Mouse (Mus musculus) hindbrain, embryonic 12.5 days (tissue): Measurements from ENCODE around the gene Cradd. TPM values are rescaled to one million over a fixed set of nuclear protein-coding genes. Genes with fewer than 3 reads are reported as not detected.

ENCODE experiments used
- ATAC-seq: fragments of 200-750 bp; cut with Nextera tagmentation; 2 replicates; pipeline ENCODE4 v1.8.0; 2017; ENCODE audit warnings: moderate TSS enrichment; ENCODE audit not compliant: low FRiP score
- H3K27ac ChIP-seq: fragments of 300-500 bp; sonication (generic); 2 replicates; pipeline ENCODE4 v1.5.1; 2016; ENCODE audit warnings: mild to moderate bottlenecking
- H3K27me3 ChIP-seq: fragments of 300-500 bp; sonication (generic); 2 replicates; pipeline ENCODE4 v1.6.1; 2016; ENCODE audit warnings: mild to moderate bottlenecking
- H3K36me3 ChIP-seq: fragments of 300-500 bp; sonication (generic); 2 replicates; pipeline ENCODE4 v1.6.1; 2016; ENCODE audit warnings: mild to moderate bottlenecking
- H3K4me1 ChIP-seq: fragments of 300-500 bp; sonication (generic); 2 replicates; pipeline ENCODE4 v1.6.1; 2016
- H3K4me2 ChIP-seq: fragments of 300-500 bp; sonication (generic); replicated peaks from 2 replicates; pipeline ENCODE4 v1.6.1; 2016; ENCODE audit warnings: mild to moderate bottlenecking
- H3K4me3 ChIP-seq: fragments of 300-500 bp; sonication (generic); 2 replicates; pipeline ENCODE4 v1.5.1; 2016; ENCODE audit warnings: mild to moderate bottlenecking
- H3K9ac ChIP-seq: fragments of 300-500 bp; sonication (generic); 2 replicates; pipeline ENCODE4 v1.6.1; 2016; ENCODE audit warnings: mild to moderate bottlenecking, moderate library complexity
- H3K9me3 ChIP-seq: fragments of 300-500 bp; sonication (generic); replicated peaks from 2 replicates; pipeline ENCODE4 v1.6.1; 2016; ENCODE audit warnings: mild to moderate bottlenecking
- WGBS: fragments of 180-500 bp; shearing (Covaris S2); methylation state at CpG from one replicate; pipeline ENCODE4 v1.1.7; 2016; 5-methylcytosine and 5-hydroxymethylcytosine counted together
- polyA plus RNA-seq: library from polyadenylated mRNA; unstranded; fragments of >200 nt; fragmentation: Nextera tagmentation; extraction: Ambion mirVana; gene quantifications from 2 replicates; pipeline ENCODE4 v1.2.1, GENCODE M21; 2016

The Cradd gene
- polyA plus RNA-seq, 1 experiment from 2014 or later, result 12.4 TPM

DNA sequence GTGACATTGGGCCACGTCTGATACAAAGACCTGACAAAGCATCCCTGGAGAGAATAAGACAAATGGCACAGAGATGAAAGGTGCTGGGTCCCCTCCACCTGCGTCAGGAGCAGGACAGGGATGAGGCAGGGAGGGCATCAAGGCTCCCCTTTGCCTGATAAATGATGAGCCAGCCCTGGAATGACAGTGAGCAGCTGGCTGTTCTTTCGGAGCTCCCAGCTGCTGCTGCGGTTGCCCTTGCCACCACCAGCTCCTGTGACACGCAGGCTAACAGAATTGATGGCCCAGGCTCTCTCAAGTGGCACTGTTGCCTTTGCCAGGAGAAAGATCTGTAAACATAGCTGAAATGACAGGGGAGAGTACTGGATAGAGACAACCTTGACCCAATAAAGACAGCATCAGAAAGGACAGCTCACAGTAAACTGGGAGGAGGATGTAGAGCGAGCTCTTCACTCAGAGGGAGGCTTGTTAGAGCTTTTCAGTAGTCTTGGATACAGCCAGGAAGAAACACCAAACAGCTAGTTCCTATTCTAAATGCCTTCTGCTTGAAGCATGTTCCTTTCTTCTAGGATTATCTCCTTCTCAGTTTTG, 31.8 kb upstream of the Cradd start:
- no peaks in the 10 kb centered on the region for H3K9me3 ChIP-seq
- H3K36me3 ChIP-seq, result no peaks in the 10 kb centered on the region
- H3K4me1 ChIP-seq, result peaks cover 10% of the 10 kb centered on the region
- WGBS, result 27% methylated on average over 6 of the region's 6 CpGs
- H3K27ac ChIP-seq, result no peak overlapping the region; the same call in 1 of the 2 replicates
- ATAC-seq, result peak; percentile 80
- no peak overlapping the region for H3K4me3 ChIP-seq
- H3K4me2 ChIP-seq, result no peak overlapping the region
- no peak overlapping the region for H3K9ac ChIP-seq
- H3K27me3 ChIP-seq, result no peaks in the 10 kb centered on the region

DNA sequence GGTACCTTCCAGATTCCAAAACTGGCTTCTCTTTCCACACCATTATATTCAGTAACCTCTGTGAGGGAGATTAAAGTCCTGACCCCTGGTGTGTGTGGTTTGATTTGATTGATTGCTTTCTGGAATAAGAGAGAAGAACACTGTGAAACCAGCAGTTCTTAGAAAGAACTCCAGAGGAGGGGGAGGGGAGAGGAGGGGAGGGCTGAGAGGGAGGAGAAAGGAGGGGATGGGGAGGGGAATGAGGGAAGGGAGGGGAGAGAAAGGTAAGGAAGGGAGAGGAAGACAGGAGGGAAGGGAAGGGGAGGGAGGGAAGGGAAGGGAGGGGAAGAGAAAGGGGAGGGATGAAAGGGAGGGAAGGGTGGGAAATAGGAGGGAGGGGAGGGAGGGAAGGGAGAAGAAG, 30.7 kb upstream of the Cradd start:
- peaks cover 10% of the 10 kb centered on the region for H3K4me1 ChIP-seq
- H3K27me3 ChIP-seq, result no peaks in the 10 kb centered on the region
- no peak for ATAC-seq
- no peak overlapping the region for H3K4me2 ChIP-seq
- H3K36me3 ChIP-seq, result no peaks in the 10 kb centered on the region
- H3K27ac ChIP-seq, result no peak overlapping the region
- H3K9me3 ChIP-seq, result no peaks in the 10 kb centered on the region
- H3K9ac ChIP-seq, result no peak overlapping the region
- H3K4me3 ChIP-seq, result no peak overlapping the region

DNA sequence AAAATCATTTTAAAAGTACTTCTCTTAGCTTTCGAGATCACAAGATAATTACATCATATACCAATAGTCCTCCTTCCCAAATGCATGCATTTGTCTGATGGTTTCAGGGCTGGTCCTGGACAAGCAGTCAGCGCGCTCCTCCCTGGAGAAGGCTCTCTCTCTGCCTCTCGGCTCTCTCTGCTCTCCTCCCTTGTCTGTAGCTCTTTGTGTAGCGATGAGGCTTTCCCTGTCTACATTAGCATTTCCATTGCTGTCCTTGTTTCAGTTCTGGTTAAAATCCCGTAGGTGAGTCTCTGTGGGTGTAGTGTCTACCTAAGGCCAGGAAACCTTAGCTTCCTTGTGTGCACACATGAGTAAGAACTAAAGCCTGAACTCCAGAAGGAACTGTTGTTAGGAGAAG, 30.1 kb upstream of the Cradd start:
- Histone ChIP-seq H3K9ac (no peak overlapping the region), H3K4me2 (no peak overlapping the region), H3K4me1 (peaks cover 10% of the 10 kb centered on the region), H3K36me3 (no peaks in the 10 kb centered on the region), H3K4me3 (no peak overlapping the region), H3K27me3 (no peaks in the 10 kb centered on the region), H3K27ac (no peak overlapping the region), H3K9me3 (no peaks in the 10 kb centered on the region)
- WGBS, result 56% methylated on average over 6 of the region's 6 CpGs
- no peak for ATAC-seq

DNA sequence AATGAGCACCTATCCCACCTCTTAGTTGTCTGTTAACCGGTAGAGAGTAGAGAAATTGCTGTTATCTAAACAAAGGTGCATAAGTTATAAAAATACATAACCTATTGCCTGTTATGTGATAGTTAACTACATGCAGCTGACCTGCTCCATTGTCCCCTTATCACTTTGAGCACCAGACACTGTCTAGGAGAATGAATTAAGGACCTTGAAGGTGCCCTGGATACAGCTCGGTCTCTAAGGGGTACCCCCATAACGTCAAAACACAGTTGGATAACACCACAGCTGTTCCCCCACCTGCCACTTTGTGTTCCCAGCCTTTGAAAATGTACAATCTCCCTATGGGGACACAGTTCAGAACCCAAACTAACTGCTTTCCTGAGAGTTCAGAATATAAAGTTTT, 24.5 kb upstream of the Cradd start:
- WGBS, result 82% methylated on average over 3 of the region's 3 CpGs
- H3K4me1 ChIP-seq, result no peaks in the 10 kb centered on the region
- H3K9ac ChIP-seq, result no peak overlapping the region
- no peak overlapping the region for H3K27ac ChIP-seq
- ATAC-seq, result no peak
- H3K9me3 ChIP-seq, result no peaks in the 10 kb centered on the region
- H3K36me3 ChIP-seq, result no peaks in the 10 kb centered on the region
- H3K27me3 ChIP-seq, result no peaks in the 10 kb centered on the region
- no peak overlapping the region for H3K4me2 ChIP-seq
- H3K4me3 ChIP-seq, result no peak overlapping the region

DNA sequence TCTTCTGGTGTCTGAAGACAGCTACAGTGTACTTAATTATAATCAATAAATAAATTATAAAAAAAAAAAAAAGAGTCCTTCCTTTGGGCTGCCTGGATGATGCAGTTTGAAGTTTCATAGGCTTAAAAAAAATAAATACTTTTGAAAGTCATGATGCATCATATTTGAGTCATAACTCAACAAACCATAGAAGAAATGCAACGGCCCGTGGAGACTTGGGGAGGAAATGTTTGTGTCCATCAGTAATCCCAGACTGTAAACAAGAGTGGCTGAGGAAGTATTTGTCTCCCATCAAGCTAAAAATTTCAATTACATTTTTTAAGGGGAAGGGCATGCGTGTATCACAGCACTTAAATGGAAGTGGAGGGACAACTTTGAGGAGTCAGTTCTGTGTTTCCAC, 23.8 kb upstream of the Cradd start:
- no peak overlapping the region for H3K27ac ChIP-seq
- H3K36me3 ChIP-seq, result no peaks in the 10 kb centered on the region
- H3K4me1 ChIP-seq, result no peaks in the 10 kb centered on the region
- ATAC-seq, result no peak
- no peak overlapping the region for H3K4me3 ChIP-seq
- H3K9me3 ChIP-seq, result no peaks in the 10 kb centered on the region
- no peak overlapping the region for H3K9ac ChIP-seq
- 96% methylated on average over 3 of the region's 3 CpGs for WGBS
- H3K4me2 ChIP-seq, result no peak overlapping the region
- no peaks in the 10 kb centered on the region for H3K27me3 ChIP-seq

DNA sequence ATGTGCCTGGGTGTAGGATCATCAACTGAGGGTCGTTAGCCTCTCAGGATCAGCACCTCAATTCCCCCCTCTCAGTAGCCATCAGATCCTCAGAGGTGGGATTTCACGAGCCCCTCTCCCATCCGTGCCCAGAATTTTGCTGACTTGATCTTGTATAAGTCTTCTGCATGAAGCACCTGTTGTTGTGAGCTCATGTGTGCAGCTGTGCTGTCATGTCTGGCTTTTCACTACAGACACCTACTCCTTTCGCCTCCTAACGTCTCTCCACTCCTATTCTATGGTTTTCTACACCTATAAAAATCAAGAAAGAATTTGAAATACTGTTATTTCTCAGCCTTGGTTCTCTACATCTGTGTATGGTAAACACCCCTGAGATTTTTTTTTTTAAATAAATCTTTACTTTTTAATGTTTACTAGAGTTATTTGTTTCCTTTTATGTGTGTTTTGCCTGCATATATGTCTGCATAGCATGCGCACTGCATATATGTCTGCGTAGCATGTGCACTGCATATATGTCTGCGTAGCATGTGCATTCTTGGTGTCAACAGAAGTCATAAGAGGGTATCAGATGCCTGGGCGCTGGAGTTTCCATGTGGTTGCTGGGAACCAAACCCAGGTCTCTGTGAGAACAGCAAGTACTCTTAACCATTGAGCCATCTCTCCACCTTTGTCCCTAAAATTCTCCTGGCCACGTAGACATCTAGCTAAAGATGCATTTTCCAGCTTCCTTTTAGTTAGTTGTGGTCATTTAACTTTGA, 19.1 kb upstream of the Cradd start:
- H3K9me3 ChIP-seq, result no peaks in the 10 kb centered on the region
- no peak overlapping the region for H3K27ac ChIP-seq
- H3K9ac ChIP-seq, result no peak overlapping the region
- H3K27me3 ChIP-seq, result no peaks in the 10 kb centered on the region
- no peak overlapping the region for H3K4me3 ChIP-seq
- no peak overlapping the region for H3K4me2 ChIP-seq
- 84% methylated on average over 10 of the region's 10 CpGs for WGBS
- H3K4me1 ChIP-seq, result no peaks in the 10 kb centered on the region
- no peaks in the 10 kb centered on the region for H3K36me3 ChIP-seq
- no peak for ATAC-seq

DNA sequence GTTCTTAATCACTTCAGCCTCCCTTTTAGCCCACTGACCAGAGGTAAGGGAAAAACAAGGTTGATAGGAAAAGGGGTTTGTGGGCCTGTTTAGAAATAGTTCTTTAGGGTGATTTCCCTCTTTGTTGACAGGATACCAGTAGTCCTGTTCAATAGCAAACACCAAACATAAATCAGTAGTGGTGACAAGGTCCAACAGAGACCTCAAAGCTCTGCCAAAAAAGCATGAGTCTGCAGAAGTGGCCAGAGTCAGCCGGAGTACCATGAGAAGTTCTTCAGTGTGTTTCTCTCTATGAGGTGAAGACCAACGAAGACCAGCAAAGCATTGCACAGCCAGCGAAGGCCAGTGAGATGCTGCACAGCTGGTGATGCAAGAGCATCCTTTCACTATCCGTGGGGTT, 16.7 kb upstream of the Cradd start:
- no peaks in the 10 kb centered on the region for H3K9me3 ChIP-seq
- no peak overlapping the region for H3K4me3 ChIP-seq
- no peak overlapping the region for H3K9ac ChIP-seq
- 83% methylated on average over 4 of the region's 4 CpGs for WGBS
- H3K36me3 ChIP-seq, result no peaks in the 10 kb centered on the region
- H3K4me1 ChIP-seq, result peaks cover 11% of the 10 kb centered on the region
- H3K27me3 ChIP-seq, result no peaks in the 10 kb centered on the region
- no peak for ATAC-seq
- H3K27ac ChIP-seq, result no peak overlapping the region
- no peak overlapping the region for H3K4me2 ChIP-seq

DNA sequence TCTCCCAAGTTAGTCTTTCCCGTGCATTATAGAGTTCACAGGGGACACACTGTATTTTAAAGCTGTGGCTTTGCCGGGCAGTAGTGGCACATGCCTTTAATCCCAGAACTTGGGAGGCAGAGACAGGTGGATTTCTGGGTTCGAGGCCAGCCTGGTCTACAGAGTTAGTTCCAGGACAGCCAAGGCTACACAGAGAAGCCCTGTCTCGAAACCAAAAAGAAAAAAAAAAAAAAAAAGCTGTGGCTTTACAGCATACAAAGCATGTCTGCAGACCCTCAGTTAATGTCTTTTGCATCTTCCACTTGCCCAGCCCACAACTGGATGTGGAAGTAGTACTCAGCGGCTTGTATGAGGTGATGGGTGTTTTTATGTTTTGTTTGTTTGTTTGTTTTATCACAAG, 13.7 kb upstream of the Cradd start:
- WGBS, result 75% methylated on average over 5 of the region's 5 CpGs
- Histone ChIP-seq H3K9ac (no peak overlapping the region), H3K27me3 (peaks cover 4% of the 10 kb centered on the region; the same call in 1 of the 2 replicates), H3K9me3 (no peaks in the 10 kb centered on the region), H3K4me2 (no peak overlapping the region), H3K36me3 (no peaks in the 10 kb centered on the region), H3K4me3 (no peak overlapping the region), H3K4me1 (peaks cover 11% of the 10 kb centered on the region), H3K27ac (no peak overlapping the region)
- no peak for ATAC-seq

DNA sequence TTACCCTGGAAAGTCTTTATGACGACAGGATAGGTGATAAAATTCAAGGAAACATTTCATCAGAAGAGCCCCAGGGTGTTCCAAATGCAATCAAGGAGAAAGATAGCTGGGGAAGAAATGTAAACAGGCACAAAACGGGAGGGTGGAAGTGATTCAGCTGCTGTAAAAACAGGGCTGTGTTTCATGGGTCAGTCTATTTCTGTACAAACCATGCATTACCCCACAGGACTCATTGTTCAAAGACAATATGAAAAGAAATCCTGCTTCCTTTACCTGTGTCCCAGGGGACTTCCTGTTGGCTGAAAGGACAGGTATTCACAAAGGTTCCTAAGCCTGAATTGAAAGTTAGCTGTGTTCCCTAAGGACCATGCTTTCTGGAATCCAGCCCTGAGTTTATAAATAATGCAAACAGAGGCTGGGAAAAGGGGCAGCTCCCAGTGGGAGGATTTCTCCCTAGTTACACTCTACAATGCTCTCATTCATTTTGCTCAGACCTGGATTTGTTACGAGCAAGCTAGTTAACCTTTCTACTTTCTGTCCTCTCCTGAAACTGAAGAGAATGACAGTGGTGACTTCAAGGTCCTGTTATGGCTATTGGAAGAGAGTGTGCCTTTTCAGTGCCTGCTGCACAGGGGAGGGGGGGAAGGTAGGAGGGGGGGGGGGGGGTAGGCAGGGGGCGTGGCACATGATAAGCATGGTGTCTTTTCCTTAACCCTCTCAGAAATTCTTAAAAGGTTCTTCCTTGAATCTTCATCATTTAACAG, 13.0 kb upstream of the Cradd start:
- Histone ChIP-seq H3K4me2 (no peak overlapping the region), H3K9me3 (no peaks in the 10 kb centered on the region), H3K9ac (no peak overlapping the region), H3K27ac (no peak overlapping the region), H3K4me1 (peaks cover 11% of the 10 kb centered on the region), H3K27me3 (peaks cover 4% of the 10 kb centered on the region; the same call in 1 of the 2 replicates), H3K4me3 (no peak overlapping the region), H3K36me3 (no peaks in the 10 kb centered on the region)
- 18% methylated on average over 4 of the region's 4 CpGs for WGBS
- ATAC-seq, result peak; percentile 43; the same call in 1 of the 2 replicates

DNA sequence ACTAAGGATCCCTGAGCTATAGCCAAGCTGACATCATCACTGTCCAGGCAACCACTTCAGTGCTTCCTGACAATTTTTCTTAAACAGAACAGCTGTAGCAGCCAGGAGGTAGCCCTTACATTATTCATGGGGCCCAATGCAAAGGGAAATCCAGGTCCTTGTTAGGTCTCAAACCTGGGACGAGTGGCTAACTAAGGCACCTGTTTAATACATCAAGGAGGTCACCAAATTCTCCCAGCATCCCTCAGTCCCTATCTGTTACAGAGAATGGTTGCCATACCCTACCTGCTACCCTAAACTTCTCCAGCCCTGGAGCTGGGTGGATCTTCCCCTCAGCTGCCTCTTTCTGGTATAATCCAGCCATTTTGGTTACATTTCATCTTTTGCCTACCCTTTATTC, 10.9 kb upstream of the Cradd start:
- no peaks in the 10 kb centered on the region for H3K36me3 ChIP-seq
- H3K4me2 ChIP-seq, result no peak overlapping the region
- no peak overlapping the region for H3K4me3 ChIP-seq
- no peak overlapping the region for H3K27ac ChIP-seq
- peaks cover 11% of the 10 kb centered on the region for H3K4me1 ChIP-seq
- WGBS, result 70% methylated on average over 1 of the region's 1 CpGs
- H3K27me3 ChIP-seq, result peaks cover 4% of the 10 kb centered on the region; the same call in 1 of the 2 replicates
- ATAC-seq, result no peak
- H3K9ac ChIP-seq, result no peak overlapping the region
- H3K9me3 ChIP-seq, result no peaks in the 10 kb centered on the region

DNA sequence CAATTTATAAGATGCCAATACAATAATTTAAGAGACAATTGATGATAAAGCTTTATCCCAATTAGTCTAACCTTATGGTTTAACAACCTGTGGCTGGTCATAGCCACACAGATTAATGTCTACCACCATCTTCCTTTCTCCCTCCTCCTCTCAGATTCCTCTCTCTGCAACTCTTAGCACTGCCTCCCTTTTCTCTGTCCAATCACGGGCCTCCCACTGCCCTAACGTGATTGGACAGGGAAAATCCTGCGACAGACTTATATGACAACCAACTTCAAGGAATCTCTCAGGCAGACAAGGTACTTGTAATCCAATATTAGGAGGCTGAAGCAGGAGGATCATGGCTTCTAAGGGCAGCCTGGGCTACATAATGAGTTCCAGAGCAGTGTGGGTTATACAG, 8.7 kb upstream of the Cradd start:
- Histone ChIP-seq H3K27ac (no peak overlapping the region), H3K4me1 (peaks cover 11% of the 10 kb centered on the region), H3K4me3 (no peak overlapping the region), H3K36me3 (no peaks in the 10 kb centered on the region), H3K27me3 (peaks cover 4% of the 10 kb centered on the region; the same call in 1 of the 2 replicates), H3K9me3 (no peaks in the 10 kb centered on the region), H3K9ac (no peak overlapping the region), H3K4me2 (no peak overlapping the region)
- WGBS, result 79% methylated on average over 3 of the region's 3 CpGs
- ATAC-seq, result no peak

DNA sequence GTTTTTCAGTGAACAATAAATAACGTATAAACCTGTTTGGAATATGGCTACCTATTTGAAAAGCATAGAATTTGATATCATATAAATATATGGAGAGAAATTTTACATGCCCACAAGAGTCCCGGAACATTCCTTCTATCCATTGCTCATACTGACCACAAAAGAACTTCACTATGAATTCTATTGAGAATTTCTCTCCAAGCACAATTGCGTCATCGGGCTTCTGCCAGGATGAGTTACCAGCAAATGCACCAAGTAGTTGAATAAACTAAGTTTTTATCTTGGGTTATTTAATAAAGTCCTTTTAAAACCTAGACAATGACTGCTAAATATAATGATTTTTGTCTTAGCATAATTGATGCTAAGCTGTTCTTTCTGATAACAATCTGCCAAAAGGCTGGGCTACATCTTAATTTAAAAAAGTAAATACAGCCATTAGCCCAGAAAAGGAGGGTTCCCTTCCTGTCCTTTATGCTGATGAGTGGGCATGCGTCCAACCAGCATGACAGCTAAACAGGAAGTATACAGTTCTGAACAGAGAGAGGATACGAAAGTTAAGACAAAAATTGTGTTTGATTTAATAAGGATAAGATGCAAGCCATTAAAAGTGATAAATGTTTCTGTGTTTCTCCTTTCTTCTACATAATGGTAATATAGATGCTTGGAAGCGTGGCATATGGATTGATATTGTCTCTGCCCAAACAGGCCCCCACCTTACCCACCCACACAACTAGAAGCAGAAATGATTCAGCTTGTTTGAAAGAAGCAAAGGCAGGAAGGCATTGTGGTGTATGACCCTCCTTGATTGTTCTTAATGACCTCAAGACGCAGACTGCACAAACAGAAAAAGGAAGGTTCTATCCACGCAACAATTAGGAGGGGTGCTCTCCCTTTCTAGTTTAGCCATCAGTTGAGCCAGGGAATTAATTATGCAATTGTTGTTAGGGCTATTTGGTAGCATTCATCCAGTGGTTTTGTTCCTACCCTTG, 6.7 kb upstream of the Cradd start:
- no peak overlapping the region for H3K4me2 ChIP-seq
- no peak overlapping the region for H3K4me3 ChIP-seq
- H3K9ac ChIP-seq, result no peak overlapping the region
- 71% methylated on average over 9 of the region's 9 CpGs for WGBS
- no peak for ATAC-seq
- H3K27me3 ChIP-seq, result peaks cover 4% of the 10 kb centered on the region; the same call in 1 of the 2 replicates
- no peaks in the 10 kb centered on the region for H3K4me1 ChIP-seq
- H3K36me3 ChIP-seq, result no peaks in the 10 kb centered on the region
- no peak overlapping the region for H3K27ac ChIP-seq
- no peaks in the 10 kb centered on the region for H3K9me3 ChIP-seq
